Mouse (Mus musculus) hindbrain, embryonic 13.5 days (tissue): ENCODE results near the gene Ttf2. TPM values are rescaled to one million over a fixed set of nuclear protein-coding genes. Genes with fewer than 3 reads are reported as not detected.

Experiments
- ATAC-seq: fragments of 200-750 bp; cut with Nextera tagmentation; 2 replicates; pipeline ENCODE4 v1.8.0; 2017; ENCODE audit warnings: moderate TSS enrichment; ENCODE audit not compliant: low FRiP score
- H3K27ac ChIP-seq: fragments of 300-500 bp; sonication (generic); 2 replicates; pipeline ENCODE4 v1.5.1; 2015; ENCODE audit warnings: inconsistent platforms, mild to moderate bottlenecking, moderate library complexity
- H3K27me3 ChIP-seq: fragments of 300-500 bp; sonication (generic); 2 replicates; pipeline ENCODE4 v1.6.1; 2015; ENCODE audit warnings: mild to moderate bottlenecking, inconsistent platforms
- H3K36me3 ChIP-seq: fragments of 300-500 bp; sonication (generic); 2 replicates; pipeline ENCODE4 v1.6.1; 2015; ENCODE audit warnings: mild to moderate bottlenecking, inconsistent platforms
- H3K4me1 ChIP-seq: fragments of 300-500 bp; sonication (generic); replicated peaks from 2 replicates; pipeline ENCODE4 v1.6.1; 2015; ENCODE audit warnings: inconsistent platforms
- H3K4me2 ChIP-seq: fragments of 300-500 bp; sonication (generic); 2 replicates; pipeline ENCODE4 v1.6.1; 2015; ENCODE audit warnings: inconsistent platforms, mild to moderate bottlenecking, moderate library complexity
- H3K4me3 ChIP-seq: fragments of 300-500 bp; sonication (generic); 2 replicates; pipeline ENCODE4 v1.5.1; 2015; ENCODE audit warnings: mild to moderate bottlenecking, inconsistent platforms
- H3K9ac ChIP-seq: fragments of 300-500 bp; sonication (generic); 2 replicates; pipeline ENCODE4 v1.6.1; 2015; ENCODE audit warnings: mild to moderate bottlenecking, inconsistent platforms
- H3K9me3 ChIP-seq: fragments of 300-500 bp; sonication (generic); 2 replicates; pipeline ENCODE4 v1.6.1; 2016; ENCODE audit warnings: inconsistent platforms
- WGBS: fragments of 180-500 bp; shearing (Covaris S2); methylation state at CpG from one replicate; pipeline ENCODE4 v1.1.7; 2015; 5-methylcytosine and 5-hydroxymethylcytosine counted together
- polyA plus RNA-seq: library from polyadenylated mRNA; unstranded; fragments of >200 nt; fragmentation: Nextera tagmentation; extraction: Ambion mirVana; gene quantifications from 2 replicates; pipeline ENCODE4 v1.2.1, GENCODE M21; 2015

Ttf2 gene
- polyA plus RNA-seq, 1 experiment from 2014 or later, result 6.5 TPM

GRCm38 (mm10) chr3:100895500-100895899 lies 74.0 kb downstream of the Ttf2 start:
- Histone ChIP-seq H3K27me3 (no peaks in the 10 kb centered on the region), H3K9me3 (no peaks in the 10 kb centered on the region), H3K4me3 (no peak overlapping the region), H3K4me2 (no peak overlapping the region), H3K4me1 (no peaks in the 10 kb centered on the region), H3K9ac (no peak overlapping the region), H3K36me3 (no peaks in the 10 kb centered on the region), H3K27ac (no peak overlapping the region)
- no peak for ATAC-seq
- WGBS, result 78% methylated on average over 6 of the region's 6 CpGs

DNA sequence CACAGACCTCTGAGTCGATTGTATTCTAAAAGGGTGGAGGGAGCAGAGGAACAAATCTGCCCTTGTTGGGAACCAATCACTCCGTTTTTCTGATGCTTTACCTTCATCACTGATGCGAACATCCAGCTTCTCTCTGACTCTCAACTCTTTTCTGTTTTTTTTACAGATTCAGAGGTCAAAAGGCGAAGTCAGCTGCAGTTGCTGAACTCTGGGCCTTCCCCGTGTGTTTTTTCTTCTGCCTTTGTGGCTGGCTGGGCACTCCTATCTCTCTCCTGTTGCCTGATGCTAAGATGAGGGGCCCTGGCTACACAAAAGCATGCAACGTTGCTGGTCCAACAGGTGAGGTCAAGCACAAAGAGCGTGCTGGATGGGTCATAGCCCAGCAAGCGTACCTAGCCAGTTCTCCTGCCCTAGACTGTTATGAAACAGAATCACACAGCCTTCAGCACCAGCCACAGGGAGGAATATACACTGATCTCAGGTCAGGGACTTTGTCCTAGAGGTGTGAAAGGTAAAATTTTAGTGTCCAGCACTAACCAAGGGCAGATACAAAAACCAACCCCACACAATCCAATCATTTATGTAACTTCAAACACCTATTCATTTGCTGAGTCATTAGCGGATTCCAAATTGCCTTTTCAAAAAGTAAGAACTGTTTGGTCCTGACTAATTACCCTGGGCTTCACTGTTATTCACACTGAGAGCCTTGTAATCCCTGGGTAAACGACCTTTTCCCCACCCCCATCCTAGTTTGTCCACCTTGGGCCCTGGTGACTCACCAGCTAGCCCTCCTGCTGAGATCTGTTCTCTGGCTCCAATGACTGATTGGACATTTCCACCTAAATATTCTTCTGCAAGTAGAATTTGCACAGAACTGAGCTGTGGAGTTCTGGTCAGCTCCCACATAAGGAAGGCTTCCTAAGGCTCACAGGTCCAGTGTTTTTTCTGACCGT lies 76.8 kb downstream of the Ttf2 start:
- WGBS, result 71% methylated on average over 11 of the region's 11 CpGs
- Histone ChIP-seq H3K4me3 (no peak overlapping the region), H3K36me3 (no peaks in the 10 kb centered on the region), H3K4me1 (no peaks in the 10 kb centered on the region), H3K27ac (no peak overlapping the region), H3K27me3 (no peaks in the 10 kb centered on the region), H3K9ac (no peak overlapping the region), H3K4me2 (no peak overlapping the region), H3K9me3 (no peaks in the 10 kb centered on the region)
- no peak for ATAC-seq

GRCm38 (mm10) chr3:100890406-100890805 lies 79.1 kb downstream of the Ttf2 start:
- ATAC-seq, result no peak
- Histone ChIP-seq H3K9me3 (no peaks in the 10 kb centered on the region), H3K27ac (no peak overlapping the region), H3K4me2 (no peak overlapping the region), H3K36me3 (no peaks in the 10 kb centered on the region), H3K9ac (no peak overlapping the region), H3K27me3 (no peaks in the 10 kb centered on the region), H3K4me3 (no peak overlapping the region), H3K4me1 (no peaks in the 10 kb centered on the region)
- 90% methylated on average over 3 of the region's 3 CpGs for WGBS

DNA sequence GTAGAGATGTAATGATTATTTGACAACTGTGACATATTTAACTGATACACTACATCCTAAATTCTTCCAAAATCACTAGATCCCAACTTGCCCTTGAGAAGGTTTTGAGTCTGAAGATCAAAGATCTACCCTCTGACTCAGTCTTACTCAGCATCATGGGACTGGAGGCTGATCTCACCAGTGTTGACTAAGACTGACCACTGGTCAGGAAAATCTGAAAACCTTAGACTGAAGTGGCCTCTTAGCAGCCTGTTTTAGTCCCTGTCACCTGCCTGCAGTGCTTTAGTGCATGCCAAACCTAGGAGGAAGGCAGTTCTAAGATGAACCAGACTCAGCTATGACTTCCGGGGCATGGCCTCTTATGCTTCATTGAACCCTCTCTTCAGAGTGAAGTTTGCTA lies 80.2 kb downstream of the Ttf2 start:
- H3K27me3 ChIP-seq, result no peaks in the 10 kb centered on the region
- no peak overlapping the region for H3K27ac ChIP-seq
- H3K4me1 ChIP-seq, result no peaks in the 10 kb centered on the region
- H3K36me3 ChIP-seq, result no peaks in the 10 kb centered on the region
- no peak overlapping the region for H3K4me2 ChIP-seq
- no peak for ATAC-seq
- H3K9me3 ChIP-seq, result no peaks in the 10 kb centered on the region
- H3K9ac ChIP-seq, result no peak overlapping the region
- H3K4me3 ChIP-seq, result no peak overlapping the region
- WGBS, result 85% methylated on average over 1 of the region's 1 CpGs

Other genes starting within 250 kb of the Ttf2 start
- gene Vtcn1, start 144.2 kb downstream of the Ttf2 start, polyA plus RNA-seq, result not detected in 2 replicates
- gene Trim45, start 47.5 kb downstream of the Ttf2 start, polyA plus RNA-seq, result 7.5 and 8.3 TPM in 2 replicates
- 0.12 TPM in 1 of 2 replicates, not detected in the other for gene Cd101, start 59.9 kb upstream of the Ttf2 start, polyA plus RNA-seq
- gene Ptgfrn, start 140.6 kb upstream of the Ttf2 start, polyA plus RNA-seq, result 2.1 and 2.4 TPM in 2 replicates